Mouse (Mus musculus) testis, adult 2 months (tissue): ENCODE measurements around the gene Hmgcs2. TPM values are rescaled to one million over a fixed set of nuclear protein-coding genes. Genes with fewer than 3 reads are reported as not detected.
"Not testable (repeated sequence)": the region's sequence is repeated elsewhere in the genome, so short reads cannot be mapped to it uniquely, and the experiment has no call there.

Source experiments
- H3K27ac ChIP-seq: fragments of 200-500 bp; 2 replicates; pipeline ENCODE4 v1.5.1; 2012; ENCODE audit warnings: low read depth, low read length; ENCODE audit not compliant: control insufficient read depth, insufficient read depth
- H3K27me3 ChIP-seq: fragments of 200-500 bp; 2 replicates; pipeline ENCODE4 v1.6.1; 2012; ENCODE audit warnings: mild to moderate bottlenecking, low read length, moderate library complexity; ENCODE audit not compliant: control insufficient read depth, insufficient read depth
- H3K36me3 ChIP-seq: fragments of 200-500 bp; 2 replicates; pipeline ENCODE4 v1.6.1; 2012; ENCODE audit warnings: mild to moderate bottlenecking, low read length; ENCODE audit not compliant: control insufficient read depth, insufficient read depth
- H3K4me1 ChIP-seq: fragments of 200-500 bp; 2 replicates; pipeline ENCODE4 v1.6.1; 2012; ENCODE audit warnings: low read length; ENCODE audit not compliant: control insufficient read depth, insufficient read depth
- H3K4me3 ChIP-seq: fragments of 200-500 bp; 2 replicates; pipeline ENCODE4 v1.5.1; 2012; ENCODE audit warnings: low read depth, mild to moderate bottlenecking, low read length, moderate library complexity, mixed read lengths; ENCODE audit not compliant: control insufficient read depth
- CTCF ChIP-seq: fragments of 200-500 bp; IDR thresholded peaks from 2 replicates; pipeline ENCODE4 v1.5.1; 2012; ENCODE audit warnings: low read depth, mild to moderate bottlenecking, inconsistent platforms, low read length, moderate library complexity; ENCODE audit not compliant: control insufficient read depth, insufficient read depth, insufficient replicate concordance
- POLR2A ChIP-seq: fragments of 200-500 bp; IDR thresholded peaks from 2 replicates; pipeline ENCODE4 v1.6.1; 2012; ENCODE audit warnings: low read depth, mild to moderate bottlenecking, inconsistent platforms, low read length, moderate library complexity; ENCODE audit not compliant: control insufficient read depth
- polyA plus RNA-seq: library from polyadenylated mRNA; depleted of rRNA; stranded (reverse); fragments of >200 nt; gene quantifications from 2 replicates; pipeline ENCODE4 v1.2.3, GENCODE M21; 2012

Gene Hmgcs2
- polyA plus RNA-seq, 1 experiment, result 59.5 TPM

- H3K27ac ChIP-seq, result no peak overlapping the region
Measured at GRCm38 (mm10) chr3:98339097-98339705, 59.0 kb downstream of the Hmgcs2 start.

DNA sequence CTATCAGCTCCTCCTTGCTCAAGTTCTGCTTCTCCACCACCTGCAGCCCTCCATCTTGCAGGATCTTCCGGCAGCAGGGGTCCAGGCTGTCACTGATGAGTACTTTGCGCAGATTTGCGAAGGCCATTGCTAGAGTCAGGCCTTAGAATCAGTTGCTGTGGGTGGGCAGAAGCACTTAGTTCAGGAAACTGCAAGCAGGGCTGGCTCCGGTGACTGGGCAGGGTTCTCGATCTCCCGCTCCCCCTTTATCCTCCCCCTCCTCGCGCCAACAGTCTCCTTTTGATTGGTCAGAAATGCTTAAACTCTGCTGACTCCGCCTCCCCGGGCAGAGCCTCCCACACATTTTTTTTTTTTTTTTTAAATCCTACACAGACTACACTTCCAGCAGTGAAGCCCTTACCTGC is 59.5 kb downstream of the Hmgcs2 start, which contains the start of gene Phgdh:
Gene Phgdh (minus strand): TSS at position 285 of the 404 bp plus-strand sequence.
- H3K4me1 ChIP-seq, H3K27me3 ChIP-seq, H3K27ac ChIP-seq, H3K36me3 ChIP-seq: not testable (repeated sequence)
- H3K4me3 ChIP-seq, result peak within 1 kb of the TSS; percentile 37

More at GRCm38 (mm10) chr3:98339097-98339705, 59.0 kb downstream of the Hmgcs2 start:
- H3K36me3 ChIP-seq, result no peaks in the 10 kb centered on the region
- H3K4me3 ChIP-seq, result peak overlapping the region; percentile 37
- H3K27me3 ChIP-seq, result no peaks in the 10 kb centered on the region
- peaks cover 4% of the 10 kb centered on the region for H3K4me1 ChIP-seq
- TF ChIP-seq POLR2A (no peak), CTCF (no peak)

- TF ChIP-seq CTCF, result no peak
- no peak for TF ChIP-seq POLR2A
- H3K4me3 ChIP-seq, result no peak overlapping the region
- H3K27ac ChIP-seq, result no peak overlapping the region
- H3K36me3 ChIP-seq, result no peaks in the 10 kb centered on the region
- no peaks in the 10 kb centered on the region for H3K27me3 ChIP-seq
- H3K4me1 ChIP-seq, result peaks cover 4% of the 10 kb centered on the region
Measured at GRCm38 (mm10) chr3:98340818-98341594, 60.8 kb downstream of the Hmgcs2 start.

DNA sequence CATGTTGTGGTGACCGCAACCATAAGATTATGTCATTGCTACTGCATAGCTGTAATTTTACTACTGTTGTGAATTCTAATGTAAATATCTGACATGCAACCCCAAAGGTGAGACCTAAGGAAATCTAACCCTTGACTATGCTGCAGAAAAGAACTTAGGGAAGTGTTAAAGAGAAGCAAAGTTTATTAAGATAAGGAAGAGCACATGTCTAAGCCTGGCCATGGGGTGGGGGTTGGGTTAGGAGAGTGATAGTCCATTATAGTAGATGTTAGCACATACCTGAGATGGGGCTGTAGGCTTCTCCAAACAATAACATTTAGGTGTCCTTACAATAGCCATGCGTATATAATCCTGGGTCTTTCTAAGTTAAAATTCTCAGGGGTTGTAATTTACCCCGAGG is 63.0 kb downstream of the Hmgcs2 start:
- peaks cover 4% of the 10 kb centered on the region for H3K4me1 ChIP-seq
- H3K27me3 ChIP-seq, result no peaks in the 10 kb centered on the region
- no peak overlapping the region for H3K27ac ChIP-seq
- H3K4me3 ChIP-seq, result no peak overlapping the region
- no peaks in the 10 kb centered on the region for H3K36me3 ChIP-seq
- TF ChIP-seq POLR2A (no peak), CTCF (no peak)

- Histone ChIP-seq H3K27me3 (no peaks in the 10 kb centered on the region), H3K27ac (no peak overlapping the region), H3K4me1 (no peaks in the 10 kb centered on the region; the same call in 1 of the 2 replicates), H3K36me3 (no peaks in the 10 kb centered on the region), H3K4me3 (no peak overlapping the region)
- no peak for TF ChIP-seq CTCF
- no peak for TF ChIP-seq POLR2A
Measured at GRCm38 (mm10) chr3:98348106-98348505, 67.9 kb downstream of the Hmgcs2 start.

GRCm38 (mm10) chr3:98348705-98349104 is 68.5 kb downstream of the Hmgcs2 start:
- H3K36me3 ChIP-seq, result no peaks in the 10 kb centered on the region
- H3K27ac ChIP-seq, result no peak overlapping the region
- no peaks in the 10 kb centered on the region; the same call in 1 of the 2 replicates for H3K4me1 ChIP-seq
- no peak overlapping the region for H3K4me3 ChIP-seq
- H3K27me3 ChIP-seq, result no peaks in the 10 kb centered on the region
- TF ChIP-seq CTCF (no peak), POLR2A (no peak)

GRCm38 (mm10) chr3:98353892-98354291 is 73.7 kb downstream of the Hmgcs2 start:
- no peaks in the 10 kb centered on the region for H3K36me3 ChIP-seq
- no peak overlapping the region for H3K4me3 ChIP-seq
- no peaks in the 10 kb centered on the region for H3K4me1 ChIP-seq
- H3K27ac ChIP-seq, result no peak overlapping the region
- no peaks in the 10 kb centered on the region for H3K27me3 ChIP-seq
- no peak for TF ChIP-seq CTCF
- TF ChIP-seq POLR2A, result no peak
